Mouse (Mus musculus): ENCODE results near the gene Col27a1. TPM values are rescaled to one million over a fixed set of nuclear protein-coding genes. Genes with fewer than 3 reads are reported as not detected.

Gene Col27a1
- total RNA-seq, 2 experiments from 2014 or later = 3.9 to 5.4 TPM

DNA sequence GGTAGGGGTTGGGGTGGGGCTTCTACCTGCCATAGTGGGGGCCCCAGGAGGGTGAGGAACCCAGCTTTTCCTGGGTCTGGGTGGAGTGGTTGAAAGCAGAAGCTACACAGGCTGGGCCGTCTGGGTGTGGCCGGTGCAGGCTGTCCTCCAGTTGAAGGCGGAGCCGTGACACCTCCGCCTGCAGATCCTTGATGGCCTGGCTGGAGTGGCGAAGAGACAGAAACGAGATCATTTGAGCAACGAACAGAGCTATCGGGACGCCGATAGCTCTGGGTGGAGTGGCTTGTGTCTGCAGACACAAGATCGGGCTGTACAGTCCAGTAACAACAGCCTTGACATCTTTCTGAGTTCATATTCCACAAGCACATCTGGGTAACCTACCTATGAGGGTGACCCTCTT, 160.5 kb downstream of the Col27a1 start:
- no peak for DNase-seq

GRCm38 (mm10) chr4:63375367-63375766, 161.6 kb downstream of the Col27a1 start:
- no peak for DNase-seq

- no peak for DNase-seq
Measured at GRCm38 (mm10) chr4:63377483-63377882, 163.7 kb downstream of the Col27a1 start.

GRCm38 (mm10) chr4:63382676-63383369, 169.0 kb downstream of the Col27a1 start:
- DNase-seq = no peak

GRCm38 (mm10) chr4:63383474-63383873, 169.7 kb downstream of the Col27a1 start:
- DNase-seq = no peak

DNA sequence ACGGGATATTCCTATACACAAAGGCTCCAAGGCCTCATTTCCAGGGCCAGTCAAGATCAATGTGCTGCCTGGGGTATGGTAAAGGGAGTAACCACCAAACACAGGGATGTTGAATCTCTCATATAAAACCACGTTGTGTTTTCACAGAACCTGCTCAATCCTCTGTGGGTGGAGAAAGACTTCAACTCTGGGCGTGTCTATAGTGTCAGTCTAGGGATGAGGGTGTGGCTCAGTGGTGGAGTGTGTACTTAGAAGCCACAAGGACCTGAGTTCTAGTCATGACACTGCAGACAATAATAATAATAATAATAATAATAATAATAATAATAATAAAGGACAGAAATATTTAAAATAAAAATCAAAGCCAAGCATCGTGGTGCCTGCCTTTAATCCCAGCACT, 170.5 kb downstream of the Col27a1 start:
- no peak for DNase-seq

Small RNAs within 50 kb of the gene (microRNA-seq; reads per million reads assigned to microRNA genes)
- 533 to 593 reads per million in 2 experiments for gene Mir455

Other genes starting within 250 kb of the Col27a1 start
- 1 to 10 TPM; 2.7 to 2.9 TPM for gene Zfp618, start 248.4 kb upstream of the Col27a1 start, total RNA-seq (2021)
- not detected for gene Ambp, start 59.2 kb upstream of the Col27a1 start, total RNA-seq (2021)
- gene Kif12, start 41.9 kb upstream of the Col27a1 start, total RNA-seq (2021) = not detected
- gene Orm1, start 130.6 kb downstream of the Col27a1 start, total RNA-seq (2021) = not detected
- not detected for gene Orm3, start 142.2 kb downstream of the Col27a1 start, total RNA-seq (2021)
- gene Orm2, start 148.4 kb downstream of the Col27a1 start, total RNA-seq (2021) = not detected
- 1 to 10 TPM; 2.8 to 3.0 TPM for gene Akna, start 189.3 kb downstream of the Col27a1 start, total RNA-seq (2021)

Data from layer of hippocampus, postnatal 36 days (tissue).